Mouse (Mus musculus): Measurements from ENCODE around the gene Smcr8. TPM values are rescaled to one million over a fixed set of nuclear protein-coding genes. Genes with fewer than 3 reads are reported as not detected.

Gene Smcr8
- polyA plus RNA-seq, 1 experiment = 30.3 TPM

DNA sequence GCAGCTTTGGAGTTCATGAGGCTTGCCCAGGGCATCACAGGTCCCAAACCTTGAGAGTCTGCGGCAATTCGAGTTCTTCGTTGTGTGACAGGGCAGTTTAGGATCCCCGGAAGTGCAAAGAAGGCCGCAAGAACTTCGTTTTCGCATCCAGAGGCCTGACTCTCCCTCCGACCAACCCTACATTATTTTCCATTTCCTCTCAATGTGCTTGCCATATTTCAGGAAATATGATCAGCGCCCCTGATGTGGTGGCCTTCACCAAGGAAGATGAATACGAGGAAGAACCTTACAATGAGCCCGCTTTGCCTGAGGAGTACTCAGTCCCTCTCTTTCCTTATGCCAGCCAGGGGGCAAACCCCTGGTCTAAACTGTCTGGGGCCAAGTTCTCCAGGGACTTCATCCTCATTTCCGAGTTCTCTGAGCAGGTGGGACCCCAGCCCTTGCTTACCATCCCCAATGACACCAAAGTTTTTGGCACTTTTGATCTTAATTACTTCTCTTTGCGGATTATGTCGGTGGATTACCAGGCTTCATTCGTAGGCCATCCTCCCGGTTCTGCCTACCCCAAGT lies 562 bp downstream of the Smcr8 start:
- Histone ChIP-seq H3K4me3 (ENCODE audit: insufficient read depth, low read length) (peak overlapping the region; percentile 80), H3K27ac (ENCODE audit: insufficient read depth, low read depth, low read length) (peak overlapping the region; percentile 99), H3K4me1 (ENCODE audit: control insufficient read depth, insufficient read depth, low read length) (peaks cover 39% of the 10 kb centered on the region)
- no peak for TF ChIP-seq POLR2A (IDR thresholded peaks at IDR 0.05; ENCODE audit: borderline replicate concordance, low read depth, low read length)
- TF ChIP-seq CTCF (IDR thresholded peaks at IDR 0.05; ENCODE audit: low read depth, low read length) = no peak

DNA sequence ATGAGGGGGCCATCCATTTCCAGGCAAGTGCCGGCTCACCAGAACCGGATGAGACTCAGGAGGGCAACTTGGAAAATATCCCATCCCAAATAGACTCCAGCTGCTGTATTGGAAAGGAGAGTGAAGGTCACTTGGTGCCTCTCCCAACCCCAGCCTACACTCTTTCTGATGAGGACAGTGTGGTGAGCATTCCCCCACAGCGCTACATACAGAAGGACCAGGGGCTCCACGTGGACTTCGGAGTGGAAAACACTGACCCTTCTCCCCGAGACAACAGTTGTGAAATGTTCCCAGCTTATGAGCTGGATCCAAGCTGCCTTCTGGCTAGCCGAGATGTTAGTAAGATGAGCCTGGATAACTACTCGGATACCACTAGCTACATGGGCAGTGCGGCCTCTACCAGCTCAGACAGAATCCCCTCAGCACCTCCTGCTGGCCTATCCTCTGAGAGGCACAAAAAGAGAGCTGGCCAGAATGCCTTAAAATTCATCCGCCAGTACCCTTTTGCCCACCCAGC lies 2.4 kb downstream of the Smcr8 start:
- TF ChIP-seq CTCF (IDR thresholded peaks at IDR 0.05; ENCODE audit: low read depth, low read length) (no peak), POLR2A (IDR thresholded peaks at IDR 0.05; ENCODE audit: borderline replicate concordance, low read depth, low read length) (no peak)
- H3K4me3 ChIP-seq (ENCODE audit: insufficient read depth, low read length) = peak overlapping the region; percentile 80
- H3K27ac ChIP-seq (ENCODE audit: insufficient read depth, low read depth, low read length) = no peak overlapping the region
- H3K4me1 ChIP-seq (ENCODE audit: control insufficient read depth, insufficient read depth, low read length) = peaks cover 46% of the 10 kb centered on the region

DNA sequence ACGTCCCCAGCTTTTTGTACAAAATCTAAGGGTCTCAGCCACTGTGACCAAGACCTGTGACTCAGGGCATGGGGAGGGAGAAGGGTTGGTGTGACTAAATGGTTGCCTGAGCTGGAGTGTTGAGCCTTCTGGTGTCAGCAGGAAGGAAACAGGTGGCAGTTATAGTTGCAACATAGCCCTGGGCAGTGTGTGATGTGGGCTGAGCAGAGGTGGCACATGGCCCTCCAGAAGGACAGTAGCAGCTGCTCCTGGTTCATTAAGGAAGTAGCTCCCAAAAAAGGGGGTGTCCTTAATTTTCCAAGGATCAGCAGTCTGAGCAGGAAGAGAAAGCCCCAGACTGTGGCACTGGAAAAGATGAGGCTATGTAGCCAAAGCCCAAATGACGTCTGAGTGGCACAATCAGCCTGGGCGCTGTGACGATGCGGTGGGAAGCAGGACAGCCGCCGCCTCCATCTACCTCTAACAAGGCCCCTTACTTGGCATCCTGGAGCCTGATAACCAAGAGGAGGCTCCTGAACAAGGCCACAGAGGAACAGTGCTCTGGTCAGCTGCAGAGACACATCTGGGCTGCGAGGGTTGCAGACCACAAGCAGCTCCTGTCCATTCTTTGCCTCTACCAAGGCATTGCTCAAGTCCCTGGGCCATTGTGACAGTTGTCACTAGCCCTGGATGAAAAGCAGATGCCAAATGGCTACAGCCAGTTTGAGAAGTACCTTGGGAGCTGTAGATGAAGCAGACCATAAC lies 7.0 kb downstream of the Smcr8 start:
- Histone ChIP-seq H3K27ac (ENCODE audit: insufficient read depth, low read depth, low read length) (no peak overlapping the region), H3K4me1 (ENCODE audit: control insufficient read depth, insufficient read depth, low read length) (peaks cover 41% of the 10 kb centered on the region), H3K4me3 (ENCODE audit: insufficient read depth, low read length) (no peak overlapping the region)
- TF ChIP-seq CTCF (IDR thresholded peaks at IDR 0.05; ENCODE audit: low read depth, low read length) = no peak
- no peak for TF ChIP-seq POLR2A (IDR thresholded peaks at IDR 0.05; ENCODE audit: borderline replicate concordance, low read depth, low read length)

DNA sequence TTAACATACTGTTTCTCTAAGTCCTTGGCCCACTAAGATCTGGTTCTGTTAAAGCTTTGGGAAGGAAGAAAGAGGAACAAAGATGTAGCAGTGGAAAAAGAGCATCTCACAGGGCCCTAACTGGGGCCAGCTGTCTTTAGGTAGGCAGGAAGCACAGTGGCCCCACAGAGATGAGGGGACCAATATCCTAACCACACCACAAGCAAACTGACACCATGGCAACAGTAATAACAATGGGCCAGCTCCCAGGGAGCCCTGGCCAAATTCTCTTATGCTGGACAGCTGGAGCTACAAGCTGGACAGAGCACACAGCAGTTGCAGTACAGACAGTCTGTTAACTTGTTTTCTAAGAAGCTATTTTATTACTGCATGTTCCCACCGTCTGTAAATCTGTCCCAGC lies 10.3 kb downstream of the Smcr8 start:
- Histone ChIP-seq H3K27ac (ENCODE audit: insufficient read depth, low read depth, low read length) (0 out of 2 replicates have a peak overlapping the region, but pooled peaks have one; percentile 7), H3K4me1 (ENCODE audit: control insufficient read depth, insufficient read depth, low read length) (peaks cover 32% of the 10 kb centered on the region), H3K4me3 (ENCODE audit: insufficient read depth, low read length) (no peak overlapping the region)
- TF ChIP-seq CTCF (IDR thresholded peaks at IDR 0.05; ENCODE audit: low read depth, low read length) (no peak), POLR2A (IDR thresholded peaks at IDR 0.05; ENCODE audit: borderline replicate concordance, low read depth, low read length) (no peak)

DNA sequence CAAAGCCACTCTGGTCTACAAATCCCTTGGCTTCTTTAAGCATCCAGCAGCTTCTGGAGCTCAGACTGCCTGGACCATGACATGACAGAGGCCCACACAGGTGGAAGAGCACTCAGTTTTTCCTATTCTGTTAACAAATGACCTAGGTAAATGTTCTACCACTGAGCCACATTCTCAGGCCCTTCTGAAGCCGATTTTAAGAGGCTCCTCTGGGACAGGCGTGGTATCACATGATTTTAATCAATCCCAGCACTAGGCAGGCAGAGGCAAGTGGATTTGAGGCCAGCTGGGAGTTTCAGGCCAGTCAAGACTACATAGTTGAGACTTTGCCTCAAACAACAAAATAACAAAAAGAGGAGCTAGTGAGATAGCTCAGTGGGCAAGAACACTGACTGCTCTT lies 13.1 kb downstream of the Smcr8 start:
- Histone ChIP-seq H3K4me3 (ENCODE audit: insufficient read depth, low read length) (no peak overlapping the region), H3K4me1 (ENCODE audit: control insufficient read depth, insufficient read depth, low read length) (peaks cover 13% of the 10 kb centered on the region), H3K27ac (ENCODE audit: insufficient read depth, low read depth, low read length) (no peak overlapping the region)
- TF ChIP-seq POLR2A (IDR thresholded peaks at IDR 0.05; ENCODE audit: borderline replicate concordance, low read depth, low read length) (no peak), CTCF (IDR thresholded peaks at IDR 0.05; ENCODE audit: low read depth, low read length) (no peak)

DNA sequence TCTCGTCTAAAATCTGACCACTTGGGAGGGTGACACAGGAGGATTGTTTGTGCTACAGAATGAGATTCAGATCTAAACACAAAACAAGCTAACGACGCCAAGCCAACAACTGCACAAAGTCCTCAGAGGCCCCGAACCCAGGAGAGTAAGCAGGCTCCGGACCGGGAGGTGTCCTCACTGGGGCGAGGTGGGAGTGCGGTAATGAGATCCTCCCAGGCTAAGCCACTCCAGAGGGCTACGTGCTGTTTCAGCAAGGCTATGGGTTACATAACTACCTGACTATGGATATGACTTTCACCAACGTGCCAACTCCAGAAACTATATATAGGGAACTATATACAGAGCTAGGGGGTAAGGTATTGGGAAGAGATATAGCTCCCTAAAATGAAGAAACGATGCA lies 19.0 kb downstream of the Smcr8 start:
- Histone ChIP-seq H3K27ac (ENCODE audit: insufficient read depth, low read depth, low read length) (no peak overlapping the region), H3K4me1 (ENCODE audit: control insufficient read depth, insufficient read depth, low read length) (no peaks in the 10 kb centered on the region), H3K4me3 (ENCODE audit: insufficient read depth, low read length) (no peak overlapping the region)
- TF ChIP-seq POLR2A (IDR thresholded peaks at IDR 0.05; ENCODE audit: borderline replicate concordance, low read depth, low read length) (no peak), CTCF (IDR thresholded peaks at IDR 0.05; ENCODE audit: low read depth, low read length) (no peak)

DNA sequence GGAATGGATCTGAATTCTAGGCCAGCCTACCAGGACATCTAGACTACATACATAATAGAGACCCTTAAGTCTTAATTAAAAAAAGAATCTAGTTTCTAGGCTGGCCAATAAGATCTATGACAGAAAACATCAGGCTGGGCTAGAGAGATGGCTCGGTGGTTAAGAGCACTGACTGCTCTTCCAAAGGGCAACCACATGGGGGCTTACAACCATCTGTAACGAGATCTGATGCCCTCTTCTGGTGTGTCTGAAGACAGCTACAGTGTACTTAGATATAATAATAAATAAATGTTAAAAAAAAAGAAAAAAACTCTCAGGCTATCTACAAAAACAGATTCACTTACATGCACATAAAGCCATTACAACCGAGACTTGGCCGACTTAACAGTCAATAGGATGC lies 22.7 kb downstream of the Smcr8 start:
- TF ChIP-seq POLR2A (IDR thresholded peaks at IDR 0.05; ENCODE audit: borderline replicate concordance, low read depth, low read length) (no peak), CTCF (IDR thresholded peaks at IDR 0.05; ENCODE audit: low read depth, low read length) (no peak)
- Histone ChIP-seq H3K27ac (ENCODE audit: insufficient read depth, low read depth, low read length) (no peak overlapping the region), H3K4me1 (ENCODE audit: control insufficient read depth, insufficient read depth, low read length) (peaks cover 5% of the 10 kb centered on the region; the same call in 1 of the 2 replicates), H3K4me3 (ENCODE audit: insufficient read depth, low read length) (no peak overlapping the region)

DNA sequence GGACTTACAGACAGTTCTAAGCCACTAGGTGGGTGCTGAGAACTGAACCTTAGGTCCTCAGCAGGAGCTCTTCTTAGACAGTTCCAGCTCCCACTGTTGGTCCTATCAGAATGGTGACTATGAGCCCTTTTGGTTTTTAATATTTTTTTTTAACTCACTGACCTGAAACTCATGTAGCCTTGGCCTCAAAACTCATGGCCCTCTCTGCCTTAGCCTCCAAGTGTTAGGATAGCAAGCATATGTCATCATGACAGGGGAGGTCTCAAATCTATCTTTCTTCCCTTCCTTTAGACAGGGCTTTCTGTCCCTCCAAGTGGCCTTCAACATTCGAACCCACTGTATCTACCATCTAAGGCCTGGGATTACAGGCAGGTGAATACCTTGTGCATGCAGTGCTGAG lies 23.6 kb downstream of the Smcr8 start:
- TF ChIP-seq POLR2A (IDR thresholded peaks at IDR 0.05; ENCODE audit: borderline replicate concordance, low read depth, low read length) (no peak), CTCF (IDR thresholded peaks at IDR 0.05; ENCODE audit: low read depth, low read length) (no peak)
- H3K4me3 ChIP-seq (ENCODE audit: insufficient read depth, low read length) = no peak overlapping the region
- no peak overlapping the region for H3K27ac ChIP-seq (ENCODE audit: insufficient read depth, low read depth, low read length)
- H3K4me1 ChIP-seq (ENCODE audit: control insufficient read depth, insufficient read depth, low read length) = peaks cover 6% of the 10 kb centered on the region

DNA sequence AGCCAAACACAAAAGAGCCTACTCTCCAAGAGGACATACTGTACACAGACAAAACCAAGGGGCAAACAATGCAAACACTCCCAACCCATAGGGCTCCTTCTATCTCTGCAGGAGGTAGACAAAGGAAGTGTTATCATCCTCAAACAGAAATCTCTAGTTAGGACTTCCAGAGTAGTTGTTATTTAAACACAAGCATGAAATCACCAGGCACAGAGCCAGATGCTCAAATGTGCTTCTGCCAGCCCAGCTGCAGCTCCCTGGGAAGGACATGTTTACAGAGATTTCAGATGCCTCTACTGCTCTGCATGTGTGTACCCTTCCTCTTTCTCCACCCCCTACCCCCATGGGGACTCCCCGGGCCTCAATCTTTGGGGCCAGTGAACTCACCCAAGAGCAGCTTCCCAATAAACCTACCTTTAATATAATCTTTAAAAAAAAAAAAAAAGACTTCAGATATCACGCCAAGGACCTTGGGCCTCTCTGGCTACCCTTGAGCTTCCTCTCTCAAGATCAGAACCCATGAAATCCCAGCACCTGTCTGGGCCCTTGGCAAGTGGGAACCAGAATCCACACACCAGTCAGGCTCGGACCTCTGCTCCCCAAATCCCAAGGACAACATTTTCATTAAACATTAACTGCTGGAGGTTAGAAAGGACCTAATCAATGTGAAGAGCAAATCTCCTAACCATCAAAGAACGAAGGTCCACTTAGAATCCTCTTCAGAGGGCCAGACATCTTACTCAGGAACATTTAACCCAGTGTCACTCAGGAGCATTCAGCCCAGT lies 31.2 kb downstream of the Smcr8 start:
- Histone ChIP-seq H3K4me1 (ENCODE audit: control insufficient read depth, insufficient read depth, low read length) (peaks cover 28% of the 10 kb centered on the region), H3K4me3 (ENCODE audit: insufficient read depth, low read length) (no peak overlapping the region), H3K27ac (ENCODE audit: insufficient read depth, low read depth, low read length) (no peak overlapping the region)
- no peak for TF ChIP-seq CTCF (IDR thresholded peaks at IDR 0.05; ENCODE audit: low read depth, low read length)
- TF ChIP-seq POLR2A (IDR thresholded peaks at IDR 0.05; ENCODE audit: borderline replicate concordance, low read depth, low read length) = no peak
